Mouse (Mus musculus) heart, postnatal 0 days (tissue): ENCODE measurements around the gene Cntn5. TPM values are rescaled to one million over a fixed set of nuclear protein-coding genes. Genes with fewer than 3 reads are reported as not detected.

ENCODE experiments used
- ATAC-seq: fragments of 200-750 bp; cut with Nextera tagmentation; 2 replicates; pipeline ENCODE4 v1.8.0; 2017; ENCODE audit warnings: low read depth, moderate number of reproducible peaks, moderate library complexity; ENCODE audit not compliant: insufficient read depth
- DNase-seq: peaks from one replicate; pipeline ENCODE4 v3.0.0-alpha.2; 2016; ENCODE audit warnings: low spot score
- H3K27ac ChIP-seq: fragments of 300-500 bp; sonication (generic); 2 replicates; pipeline ENCODE4 v1.5.1; 2014; ENCODE audit warnings: low read depth, mild to moderate bottlenecking
- H3K27me3 ChIP-seq: fragments of 300-500 bp; sonication (generic); 2 replicates; pipeline ENCODE4 v1.6.1; 2014; ENCODE audit warnings: low read length, mixed read lengths; ENCODE audit not compliant: control insufficient read depth, insufficient read depth
- H3K36me3 ChIP-seq: fragments of 300-500 bp; sonication (generic); replicated peaks from 2 replicates; pipeline ENCODE4 v1.6.1; 2014; ENCODE audit warnings: low read length, mixed read lengths; ENCODE audit not compliant: control insufficient read depth, insufficient read depth
- H3K4me1 ChIP-seq: fragments of 300-500 bp; sonication (generic); 2 replicates; pipeline ENCODE4 v1.6.1; 2014; ENCODE audit warnings: antibody characterized with exemption; ENCODE audit not compliant: control insufficient read depth, insufficient read depth
- H3K4me2 ChIP-seq: fragments of 300-500 bp; sonication (generic); 2 replicates; pipeline ENCODE4 v1.6.1; 2014; ENCODE audit warnings: low read depth, mild to moderate bottlenecking, low read length, moderate library complexity
- H3K4me3 ChIP-seq: fragments of 300-500 bp; sonication (generic); 2 replicates; pipeline ENCODE4 v1.5.1; 2014; ENCODE audit warnings: low read depth, low read length
- H3K9ac ChIP-seq: fragments of 300-500 bp; sonication (generic); replicated peaks from 2 replicates; pipeline ENCODE4 v1.6.1; 2014; ENCODE audit warnings: low read depth, low read length, mixed read lengths
- H3K9me3 ChIP-seq: fragments of 300-500 bp; sonication (generic); replicated peaks from 2 replicates; pipeline ENCODE4 v1.6.1; 2016; ENCODE audit warnings: low read length; ENCODE audit not compliant: control insufficient read depth
- CTCF ChIP-seq: IDR thresholded peaks from 2 replicates; pipeline ENCODE4 v1.5.1; 2016; ENCODE audit warnings: antibody characterized with exemption, control low read depth, low read depth
- EP300 ChIP-seq: IDR thresholded peaks from 2 replicates; pipeline ENCODE4 v1.6.1; 2016; ENCODE audit warnings: antibody characterized with exemption, low read depth
- WGBS: fragments of 180-500 bp; shearing (Covaris S2); extraction: QIAGEN DNeasy Blood & Tissue Kit; methylation state at CpG from one replicate; pipeline ENCODE4 v1.1.7; 2014; 5-methylcytosine and 5-hydroxymethylcytosine counted together
- polyA plus RNA-seq: library from polyadenylated mRNA; unstranded; fragments of >200 nt; fragmentation: Nextera tagmentation; extraction: Ambion mirVana; gene quantifications from 2 replicates; pipeline ENCODE4 v1.2.1, GENCODE M21; 2015
- total RNA-seq: library from RNA; depleted of rRNA; stranded (reverse); fragments of >200 nt; gene quantifications from 2 replicates; pipeline ENCODE4 v1.2.3, GENCODE M21; 2014; ENCODE audit warnings: low replicate concordance; rRNA removed

Cntn5 gene
- total RNA-seq: 0.19 TPM in 1 of 2 replicates, not detected in the other
- polyA plus RNA-seq: 0.07 TPM in 2 replicates

DNA sequence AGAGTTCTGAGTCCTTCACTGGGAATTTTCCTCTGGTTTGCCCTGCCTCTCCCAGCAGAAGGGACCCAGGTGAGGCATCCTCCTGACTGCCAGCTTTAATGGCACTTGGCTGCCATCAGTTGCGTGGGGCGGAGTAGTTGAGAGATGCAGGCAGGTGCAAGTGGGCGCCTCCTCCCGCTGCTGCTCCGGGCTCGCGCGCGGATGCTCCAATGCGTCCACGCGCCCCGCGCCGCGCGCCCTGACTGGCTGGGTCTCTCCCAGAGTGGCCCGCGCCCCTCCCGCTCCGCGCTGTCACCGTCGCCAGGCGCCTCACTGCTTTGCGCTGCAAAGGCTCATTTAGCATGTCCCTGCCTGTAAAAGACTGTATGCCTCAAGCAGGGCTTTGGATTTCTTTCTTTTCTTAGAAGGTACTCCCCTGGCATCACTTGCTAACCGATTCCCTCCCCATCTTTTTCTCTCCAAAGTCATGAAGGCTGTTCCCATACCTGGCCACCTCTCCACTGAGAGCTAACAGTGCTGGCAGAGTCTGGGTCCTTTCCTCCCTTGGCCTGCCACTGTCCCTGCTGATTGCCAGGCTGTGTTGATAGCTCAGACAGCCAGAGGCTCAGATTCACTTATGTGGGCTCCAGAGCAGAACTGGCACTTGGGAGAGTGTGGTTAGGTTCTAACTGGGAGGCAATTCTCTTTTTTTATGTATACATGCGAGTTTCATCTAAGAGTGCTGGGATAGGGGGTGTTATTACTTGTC, at the start of gene Cntn5:
TSS of gene Cntn5 (minus strand) at position 160 of the 748 bp plus-strand sequence.
- Histone ChIP-seq H3K9ac (no peak within 1 kb of the TSS), H3K36me3 (no peaks in the 10 kb centered on the region), H3K4me1 (no peaks in the 10 kb centered on the region), H3K27ac (no peak within 1 kb of the TSS), H3K27me3 (peaks cover 6% of the 10 kb centered on the region; the same call in 1 of the 2 replicates), H3K9me3 (no peaks in the 10 kb centered on the region), H3K4me3 (no peak within 1 kb of the TSS), H3K4me2 (no peak within 1 kb of the TSS)
- ATAC-seq (no peak), DNase-seq (no peak)
- no peak for TF ChIP-seq EP300
- 4% methylated on average over 28 of the region's 28 CpGs for WGBS

DNA sequence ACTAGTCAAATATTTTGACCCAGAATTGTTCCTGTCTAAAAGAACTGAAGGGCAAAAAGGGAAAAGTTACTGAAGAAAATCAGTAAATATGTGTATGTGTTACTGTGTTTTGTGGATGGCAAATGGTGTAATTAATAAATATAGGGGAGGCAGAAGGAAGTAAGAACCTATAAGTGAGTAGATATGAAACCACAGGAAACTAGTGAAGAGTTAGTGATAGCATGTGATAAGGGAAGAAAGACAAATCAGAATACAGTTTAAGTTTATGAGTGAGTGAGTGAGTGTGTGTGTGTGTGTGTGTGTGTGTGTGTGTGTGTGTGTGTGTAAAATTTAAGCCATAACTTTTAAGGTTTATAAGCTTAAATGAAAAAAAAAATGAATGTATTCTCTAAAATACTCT, 45.9 kb upstream of the Cntn5 start:
- Histone ChIP-seq H3K4me1 (no peaks in the 10 kb centered on the region), H3K36me3 (no peaks in the 10 kb centered on the region), H3K9ac (no peak overlapping the region), H3K27me3 (no peaks in the 10 kb centered on the region), H3K4me2 (no peak overlapping the region), H3K4me3 (no peak overlapping the region), H3K9me3 (no peaks in the 10 kb centered on the region), H3K27ac (no peak overlapping the region)
- no peak for TF ChIP-seq CTCF
- no peak for TF ChIP-seq EP300
- DNase-seq (no peak), ATAC-seq (no peak)

DNA sequence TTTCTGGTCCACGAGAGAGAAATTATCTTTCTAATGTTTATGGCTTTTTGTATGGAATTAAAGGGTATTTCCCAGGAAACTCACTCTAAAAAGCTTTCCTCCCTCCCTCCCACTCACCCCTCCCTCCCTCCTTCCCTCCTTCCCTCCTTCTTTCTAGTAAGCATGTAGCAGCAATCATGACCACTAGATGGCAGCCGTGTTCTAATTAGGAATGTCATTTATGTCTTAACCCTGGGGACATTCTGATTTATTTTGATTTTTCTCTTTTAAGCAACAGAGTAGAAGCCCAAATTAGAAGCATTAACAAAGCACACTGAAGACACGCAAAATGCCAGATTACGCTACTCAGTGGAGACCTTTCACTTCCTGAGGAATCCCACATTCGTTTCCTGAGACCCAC, 5.0 kb upstream of the Cntn5 start:
- H3K4me1 ChIP-seq: no peaks in the 10 kb centered on the region
- H3K4me3 ChIP-seq: no peak overlapping the region
- no peak for TF ChIP-seq EP300
- TF ChIP-seq CTCF: peak; percentile 72
- H3K9me3 ChIP-seq: no peaks in the 10 kb centered on the region
- H3K27me3 ChIP-seq: peaks cover 2% of the 10 kb centered on the region; the same call in 1 of the 2 replicates
- WGBS: 19% methylated on average over 5 of the region's 5 CpGs
- no peaks in the 10 kb centered on the region for H3K36me3 ChIP-seq
- ATAC-seq (no peak), DNase-seq (peak; percentile 22)
- no peak overlapping the region for H3K9ac ChIP-seq
- H3K4me2 ChIP-seq: no peak overlapping the region
- no peak overlapping the region for H3K27ac ChIP-seq

DNA sequence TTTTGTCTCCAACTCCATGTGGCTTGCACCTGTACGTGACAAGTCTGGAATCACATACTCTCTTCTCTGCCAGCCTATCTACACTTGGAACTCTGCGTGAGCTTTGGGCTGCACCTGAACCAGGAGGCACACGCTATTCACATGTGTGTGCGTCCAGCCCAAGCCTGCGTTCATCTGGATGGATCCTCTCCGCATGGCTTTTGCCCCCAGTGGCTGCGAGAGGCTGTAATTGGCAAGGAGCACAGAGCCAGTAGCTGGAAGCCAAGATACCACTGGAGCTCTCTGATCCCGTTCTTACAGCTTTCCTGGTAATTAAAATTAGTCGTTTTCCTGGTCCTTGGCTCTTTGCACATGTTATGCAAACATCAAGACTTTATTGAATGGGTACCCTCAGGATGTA, 1.1 kb upstream of the Cntn5 start:
- ATAC-seq (no peak), DNase-seq (no peak)
- whole genome bisulfite sequencing: 68% methylated on average over 9 of the region's 9 CpGs
- Histone ChIP-seq H3K36me3 (no peaks in the 10 kb centered on the region), H3K9me3 (no peaks in the 10 kb centered on the region), H3K27me3 (peaks cover 6% of the 10 kb centered on the region; the same call in 1 of the 2 replicates), H3K4me1 (no peaks in the 10 kb centered on the region), H3K4me3 (no peak overlapping the region), H3K9ac (no peak overlapping the region), H3K4me2 (no peak overlapping the region), H3K27ac (no peak overlapping the region)
- TF ChIP-seq EP300 (no peak), CTCF (no peak)

DNA sequence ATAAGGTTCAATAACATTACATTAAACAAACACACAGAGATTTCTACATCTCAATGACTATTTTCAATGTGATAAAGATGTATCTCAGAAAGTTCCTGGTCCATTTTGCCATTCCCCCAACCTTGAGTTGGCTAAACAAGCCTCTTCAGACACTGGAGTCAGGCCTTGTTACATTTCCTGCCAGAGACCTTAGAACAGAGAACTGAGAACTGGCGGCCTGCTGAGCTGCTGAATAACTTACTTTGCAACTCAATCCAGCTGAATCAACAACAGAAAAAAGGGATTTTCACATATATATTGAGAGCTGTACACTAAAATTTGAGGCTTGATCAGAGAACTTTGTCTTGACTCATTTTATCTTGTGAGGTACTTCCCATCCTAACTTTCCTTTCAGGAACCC, 24.8 kb downstream of the Cntn5 start:
- no peak overlapping the region for H3K4me2 ChIP-seq
- WGBS: 62% methylated on average over 1 of the region's 1 CpGs
- TF ChIP-seq CTCF: no peak
- TF ChIP-seq EP300: no peak
- H3K4me1 ChIP-seq: no peaks in the 10 kb centered on the region
- no peaks in the 10 kb centered on the region for H3K9me3 ChIP-seq
- no peaks in the 10 kb centered on the region for H3K36me3 ChIP-seq
- no peak overlapping the region for H3K27ac ChIP-seq
- no peaks in the 10 kb centered on the region for H3K27me3 ChIP-seq
- DNase-seq (no peak), ATAC-seq (no peak)
- no peak overlapping the region for H3K9ac ChIP-seq
- no peak overlapping the region for H3K4me3 ChIP-seq

DNA sequence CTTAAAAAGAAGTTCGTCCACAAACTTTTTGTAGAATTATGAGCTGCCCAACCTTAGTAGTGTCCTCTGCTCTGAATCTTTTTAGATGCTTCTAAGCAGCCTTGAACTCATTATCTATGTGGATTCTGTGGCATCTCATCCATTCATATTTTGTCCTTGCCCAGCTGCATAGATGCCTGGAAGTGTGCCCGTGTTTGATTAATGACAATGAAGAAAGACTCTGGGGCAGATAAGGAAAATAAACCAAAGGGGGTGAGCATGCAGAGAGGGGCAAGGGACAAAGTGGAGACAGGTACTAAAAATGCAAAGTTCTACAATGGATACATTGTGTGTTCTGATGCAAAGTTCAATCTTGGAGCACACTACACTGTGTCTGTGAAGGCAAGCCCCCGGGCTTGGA, 30.7 kb downstream of the Cntn5 start:
- no peak overlapping the region for H3K9ac ChIP-seq
- H3K4me3 ChIP-seq: no peak overlapping the region
- H3K27ac ChIP-seq: no peak overlapping the region
- H3K4me2 ChIP-seq: no peak overlapping the region
- ATAC-seq (no peak), DNase-seq (no peak)
- H3K36me3 ChIP-seq: no peaks in the 10 kb centered on the region
- 59% methylated on average over 3 of the region's 3 CpGs for WGBS
- no peaks in the 10 kb centered on the region for H3K4me1 ChIP-seq
- H3K27me3 ChIP-seq: no peaks in the 10 kb centered on the region
- no peaks in the 10 kb centered on the region for H3K9me3 ChIP-seq
- no peak for TF ChIP-seq CTCF
- no peak for TF ChIP-seq EP300
